Mouse (Mus musculus): ENCODE results near the gene Taf3. TPM values are rescaled to one million over a fixed set of nuclear protein-coding genes. Genes with fewer than 3 reads are reported as not detected.

The Taf3 gene
- polyA plus RNA-seq, 1 experiment from 2014 or later: 11.9 TPM

GRCm38 (mm10) chr2:9881611-9882023 is 166.8 kb downstream of the Taf3 start:
- peaks cover 68% of the 10 kb centered on the region for H3K27me3 ChIP-seq (ENCODE audit: control insufficient read depth, insufficient read depth, low read length)
- H3K4me3 ChIP-seq (ENCODE audit: low read depth, low read length): peak overlapping the region; percentile 59
- no peaks in the 10 kb centered on the region for H3K36me3 ChIP-seq (ENCODE audit: control insufficient read depth, insufficient read depth, low read length)
- H3K9me3 ChIP-seq (replicated peaks; ENCODE audit: control insufficient read depth, low read length): no peaks in the 10 kb centered on the region
- ATAC-seq (replicated peaks; ENCODE audit: insufficient number of reproducible peaks, low FRiP score, low TSS enrichment): no peak
- H3K4me1 ChIP-seq (ENCODE audit: control insufficient read depth, insufficient read depth, low read length): peaks cover 20% of the 10 kb centered on the region; the same call in 1 of the 2 replicates
- peak overlapping the region; percentile 65 for H3K9ac ChIP-seq (ENCODE audit: low read depth, low read length)
- peak overlapping the region; percentile 83 for H3K27ac ChIP-seq (ENCODE audit: low read depth, low read length)
- WGBS (ENCODE audit: insufficient replicate concordance): 1% methylated on average over 13 of the region's 13 CpGs
- peak overlapping the region; percentile 90 for H3K4me2 ChIP-seq

DNA sequence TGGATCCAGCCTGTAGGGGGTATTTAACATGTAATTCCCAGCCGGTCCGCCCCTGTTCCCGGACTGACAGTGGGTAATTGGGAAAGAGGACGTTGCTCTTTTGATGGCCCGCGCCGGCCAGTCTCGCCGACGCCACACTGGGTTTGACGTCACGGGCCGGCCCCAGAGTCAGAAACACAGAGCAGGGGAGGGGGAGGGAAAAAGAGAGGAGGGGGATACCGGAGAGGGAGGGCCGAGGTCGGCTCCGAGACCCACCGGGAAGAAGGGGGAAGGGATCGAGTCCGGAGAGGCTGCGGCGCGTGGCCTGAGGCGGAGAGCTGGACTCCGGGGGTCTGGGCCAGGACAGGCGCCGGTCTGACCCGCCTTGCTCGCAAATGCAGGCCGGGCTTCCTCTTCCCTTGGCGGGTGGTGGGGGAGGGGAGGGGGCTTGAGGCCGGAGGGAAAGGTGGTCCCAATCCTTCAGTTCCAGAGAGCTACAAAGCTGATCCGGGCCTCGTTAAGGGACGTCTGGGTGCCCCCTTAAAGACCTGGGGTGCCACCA is 167.3 kb downstream of the Taf3 start, which contains the start of gene 4930412O13Rik:
Gene 4930412O13Rik, plus strand, starts transcription at position 202 of the 541 bp plus-strand sequence.
- Histone ChIP-seq H3K27me3 (ENCODE audit: control insufficient read depth, insufficient read depth, low read length) (peaks cover 63% of the 10 kb centered on the region), H3K9ac (ENCODE audit: low read depth, low read length) (peak within 1 kb of the TSS; percentile 65), H3K9me3 (replicated peaks; ENCODE audit: control insufficient read depth, low read length) (no peaks in the 10 kb centered on the region), H3K27ac (ENCODE audit: low read depth, low read length) (peak within 1 kb of the TSS; percentile 83), H3K4me3 (ENCODE audit: low read depth, low read length) (peak within 1 kb of the TSS; percentile 59), H3K4me1 (ENCODE audit: control insufficient read depth, insufficient read depth, low read length) (peaks cover 20% of the 10 kb centered on the region; the same call in 1 of the 2 replicates), H3K4me2 (peak within 1 kb of the TSS; percentile 90), H3K36me3 (ENCODE audit: control insufficient read depth, insufficient read depth, low read length) (no peaks in the 10 kb centered on the region)
- under 1% methylated on average over 33 of the region's 35 CpGs for WGBS (ENCODE audit: insufficient replicate concordance)
- no peak for ATAC-seq (replicated peaks; ENCODE audit: insufficient number of reproducible peaks, low FRiP score, low TSS enrichment)

DNA sequence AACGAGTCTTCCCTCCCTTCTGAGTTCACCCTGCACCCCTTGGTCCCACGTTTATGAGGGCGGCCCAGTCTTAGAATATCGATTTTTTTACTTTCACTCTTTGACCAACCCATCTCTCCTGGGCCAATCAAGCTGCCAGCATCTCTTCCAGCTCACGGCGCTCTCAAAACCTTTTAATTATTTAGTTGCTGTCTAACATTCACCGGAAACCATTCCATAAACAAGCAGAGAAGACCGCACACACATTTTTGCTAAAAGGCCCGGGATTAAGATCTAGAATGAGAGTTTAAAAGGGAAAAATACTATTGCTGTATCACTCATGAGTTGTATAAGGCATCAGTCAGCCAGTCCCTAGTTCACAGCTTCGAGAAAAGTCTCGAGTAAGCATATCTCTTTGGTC is 168.1 kb downstream of the Taf3 start:
- ATAC-seq (replicated peaks; ENCODE audit: insufficient number of reproducible peaks, low FRiP score, low TSS enrichment): no peak
- Histone ChIP-seq H3K4me3 (ENCODE audit: low read depth, low read length) (peak overlapping the region; percentile 59), H3K9me3 (replicated peaks; ENCODE audit: control insufficient read depth, low read length) (no peaks in the 10 kb centered on the region), H3K4me1 (ENCODE audit: control insufficient read depth, insufficient read depth, low read length) (peaks cover 20% of the 10 kb centered on the region; the same call in 1 of the 2 replicates), H3K9ac (ENCODE audit: low read depth, low read length) (no peak overlapping the region), H3K36me3 (ENCODE audit: control insufficient read depth, insufficient read depth, low read length) (no peaks in the 10 kb centered on the region), H3K4me2 (peak overlapping the region; percentile 90), H3K27ac (ENCODE audit: low read depth, low read length) (no peak overlapping the region), H3K27me3 (ENCODE audit: control insufficient read depth, insufficient read depth, low read length) (peaks cover 60% of the 10 kb centered on the region)
- 6% methylated on average over 11 of the region's 11 CpGs for WGBS (ENCODE audit: insufficient replicate concordance)

GRCm38 (mm10) chr2:9879493-9879892 is 168.9 kb downstream of the Taf3 start:
- ATAC-seq (replicated peaks; ENCODE audit: insufficient number of reproducible peaks, low FRiP score, low TSS enrichment): peak; percentile 92
- Histone ChIP-seq H3K27me3 (ENCODE audit: control insufficient read depth, insufficient read depth, low read length) (peaks cover 58% of the 10 kb centered on the region), H3K4me1 (ENCODE audit: control insufficient read depth, insufficient read depth, low read length) (peaks cover 23% of the 10 kb centered on the region; the same call in 1 of the 2 replicates), H3K4me2 (peak overlapping the region; percentile 90), H3K36me3 (ENCODE audit: control insufficient read depth, insufficient read depth, low read length) (no peaks in the 10 kb centered on the region), H3K27ac (ENCODE audit: low read depth, low read length) (no peak overlapping the region), H3K9ac (ENCODE audit: low read depth, low read length) (no peak overlapping the region), H3K9me3 (replicated peaks; ENCODE audit: control insufficient read depth, low read length) (no peaks in the 10 kb centered on the region), H3K4me3 (ENCODE audit: low read depth, low read length) (peak overlapping the region; percentile 59)
- under 1% methylated on average over 20 of the region's 21 CpGs for WGBS (ENCODE audit: insufficient replicate concordance)

- Histone ChIP-seq H3K9ac (ENCODE audit: low read depth, low read length) (peak overlapping the region; percentile 47; the same call in 1 of the 2 replicates), H3K27me3 (ENCODE audit: control insufficient read depth, insufficient read depth, low read length) (peaks cover 58% of the 10 kb centered on the region), H3K4me3 (ENCODE audit: low read depth, low read length) (peak overlapping the region; percentile 59), H3K4me1 (ENCODE audit: control insufficient read depth, insufficient read depth, low read length) (peaks cover 24% of the 10 kb centered on the region; the same call in 1 of the 2 replicates), H3K36me3 (ENCODE audit: control insufficient read depth, insufficient read depth, low read length) (no peaks in the 10 kb centered on the region), H3K27ac (ENCODE audit: low read depth, low read length) (peak overlapping the region; percentile 67; the same call in 1 of the 2 replicates), H3K9me3 (replicated peaks; ENCODE audit: control insufficient read depth, low read length) (no peaks in the 10 kb centered on the region), H3K4me2 (peak overlapping the region; percentile 90)
- no peak for ATAC-seq (replicated peaks; ENCODE audit: insufficient number of reproducible peaks, low FRiP score, low TSS enrichment)
- under 1% methylated on average over 22 of the region's 22 CpGs for whole genome bisulfite sequencing (ENCODE audit: insufficient replicate concordance)
Measured at GRCm38 (mm10) chr2:9879092-9879491, 169.3 kb downstream of the Taf3 start.

- ATAC-seq (replicated peaks; ENCODE audit: insufficient number of reproducible peaks, low FRiP score, low TSS enrichment): peak; percentile 41
- Histone ChIP-seq H3K9me3 (replicated peaks; ENCODE audit: control insufficient read depth, low read length) (no peaks in the 10 kb centered on the region), H3K4me2 (peak overlapping the region; percentile 90), H3K4me3 (ENCODE audit: low read depth, low read length) (peak overlapping the region; percentile 59), H3K4me1 (ENCODE audit: control insufficient read depth, insufficient read depth, low read length) (peaks cover 19% of the 10 kb centered on the region; the same call in 1 of the 2 replicates), H3K36me3 (ENCODE audit: control insufficient read depth, insufficient read depth, low read length) (no peaks in the 10 kb centered on the region), H3K9ac (ENCODE audit: low read depth, low read length) (peak overlapping the region; percentile 50; the same call in 1 of the 2 replicates), H3K27me3 (ENCODE audit: control insufficient read depth, insufficient read depth, low read length) (peaks cover 57% of the 10 kb centered on the region), H3K27ac (ENCODE audit: low read depth, low read length) (peak overlapping the region; percentile 67)
- under 1% methylated on average over 32 of the region's 33 CpGs for WGBS (ENCODE audit: insufficient replicate concordance)
Measured at GRCm38 (mm10) chr2:9878564-9879081, 169.8 kb downstream of the Taf3 start.

- Histone ChIP-seq H3K4me3 (ENCODE audit: low read depth, low read length) (peak overlapping the region; percentile 59), H3K9me3 (replicated peaks; ENCODE audit: control insufficient read depth, low read length) (no peaks in the 10 kb centered on the region), H3K27ac (ENCODE audit: low read depth, low read length) (peak overlapping the region; percentile 67), H3K27me3 (ENCODE audit: control insufficient read depth, insufficient read depth, low read length) (peaks cover 57% of the 10 kb centered on the region), H3K36me3 (ENCODE audit: control insufficient read depth, insufficient read depth, low read length) (no peaks in the 10 kb centered on the region), H3K4me1 (ENCODE audit: control insufficient read depth, insufficient read depth, low read length) (peaks cover 15% of the 10 kb centered on the region), H3K4me2 (peak overlapping the region; percentile 90), H3K9ac (ENCODE audit: low read depth, low read length) (peak overlapping the region; percentile 49; the same call in 1 of the 2 replicates)
- WGBS (ENCODE audit: insufficient replicate concordance): under 1% methylated on average over 19 of the region's 19 CpGs
- ATAC-seq (replicated peaks; ENCODE audit: insufficient number of reproducible peaks, low FRiP score, low TSS enrichment): no peak
Measured at GRCm38 (mm10) chr2:9877966-9878563, 170.3 kb downstream of the Taf3 start.

GRCm38 (mm10) chr2:9877326-9877690 is 171.1 kb downstream of the Taf3 start:
- Histone ChIP-seq H3K4me1 (ENCODE audit: control insufficient read depth, insufficient read depth, low read length) (peaks cover 23% of the 10 kb centered on the region), H3K27ac (ENCODE audit: low read depth, low read length) (peak overlapping the region; percentile 67), H3K4me3 (ENCODE audit: low read depth, low read length) (peak overlapping the region; percentile 59), H3K36me3 (ENCODE audit: control insufficient read depth, insufficient read depth, low read length) (no peaks in the 10 kb centered on the region), H3K4me2 (peak overlapping the region; percentile 90), H3K9me3 (replicated peaks; ENCODE audit: control insufficient read depth, low read length) (no peaks in the 10 kb centered on the region), H3K9ac (ENCODE audit: low read depth, low read length) (peak overlapping the region; percentile 69), H3K27me3 (ENCODE audit: control insufficient read depth, insufficient read depth, low read length) (peaks cover 60% of the 10 kb centered on the region)
- 0% methylated on average over 35 of the region's 35 CpGs for WGBS (ENCODE audit: insufficient replicate concordance)
- no peak for ATAC-seq (replicated peaks; ENCODE audit: insufficient number of reproducible peaks, low FRiP score, low TSS enrichment)
